Mouse (Mus musculus) spleen, adult 2 months (tissue): ENCODE results near the gene Nol10. TPM values are rescaled to one million over a fixed set of nuclear protein-coding genes. Genes with fewer than 3 reads are reported as not detected.
A peak's percentile ranks its signal among the peaks of the same experiment; 100 is the strongest.

Experiments used
- DNase-seq, 2 experiments: peaks; one replicate each; pipeline versions ENCODE4 v3.0.0 to v3.0.0-alpha.2; 2012 to 2021; ENCODE audit warnings: low spot score in 2 of 2, low read depth in 1 of 2
- H3K27ac ChIP-seq: fragments of 200-500 bp; 2 replicates; pipeline ENCODE4 v1.5.1; 2012; ENCODE audit warnings: low read length, inconsistent platforms; ENCODE audit not compliant: insufficient read depth
- H3K27me3 ChIP-seq: fragments of 200-500 bp; 2 replicates; pipeline ENCODE4 v1.6.1; 2012; ENCODE audit warnings: mild to moderate bottlenecking, moderate library complexity, low read length, inconsistent platforms; ENCODE audit not compliant: control insufficient read depth, insufficient read depth
- H3K36me3 ChIP-seq: fragments of 200-500 bp; 2 replicates; pipeline ENCODE4 v1.6.1; 2012; ENCODE audit warnings: mild to moderate bottlenecking, low read length, inconsistent platforms; ENCODE audit not compliant: control insufficient read depth, insufficient read depth
- H3K4me1 ChIP-seq: fragments of 200-500 bp; 2 replicates; pipeline ENCODE4 v1.6.1; 2011; ENCODE audit warnings: inconsistent platforms; ENCODE audit not compliant: control insufficient read depth, insufficient read depth, insufficient read length
- H3K4me3 ChIP-seq: fragments of 200-500 bp; 2 replicates; pipeline ENCODE4 v1.5.1; 2011; ENCODE audit warnings: mild to moderate bottlenecking, inconsistent platforms; ENCODE audit not compliant: insufficient read depth, insufficient read length; ENCODE audit errors: extremely low read depth
- CTCF ChIP-seq: fragments of 200-500 bp; IDR thresholded peaks from 2 replicates; pipeline ENCODE4 v1.5.1; 2011; ENCODE audit warnings: mild to moderate bottlenecking, inconsistent platforms; ENCODE audit not compliant: insufficient read depth, insufficient read length, insufficient replicate concordance; ENCODE audit errors: extremely low read depth
- POLR2A ChIP-seq: fragments of 200-500 bp; IDR thresholded peaks from 2 replicates; pipeline ENCODE4 v1.6.1; 2011; ENCODE audit warnings: low read depth, low read length, inconsistent platforms
- WGBS: fragments of 180-500 bp; shearing (Covaris S2); methylation state at CpG from one replicate; pipeline ENCODE4 v1.1.7; 2018; 5-methylcytosine and 5-hydroxymethylcytosine counted together
- polyA plus RNA-seq: library from polyadenylated mRNA; depleted of rRNA; stranded (reverse); fragments of >200 nt; gene quantifications from 2 replicates; pipeline ENCODE4 v1.2.3, GENCODE M21; 2012; rRNA removed

Gene Nol10
- polyA plus RNA-seq, 1 experiment = 3.2 TPM

DNA sequence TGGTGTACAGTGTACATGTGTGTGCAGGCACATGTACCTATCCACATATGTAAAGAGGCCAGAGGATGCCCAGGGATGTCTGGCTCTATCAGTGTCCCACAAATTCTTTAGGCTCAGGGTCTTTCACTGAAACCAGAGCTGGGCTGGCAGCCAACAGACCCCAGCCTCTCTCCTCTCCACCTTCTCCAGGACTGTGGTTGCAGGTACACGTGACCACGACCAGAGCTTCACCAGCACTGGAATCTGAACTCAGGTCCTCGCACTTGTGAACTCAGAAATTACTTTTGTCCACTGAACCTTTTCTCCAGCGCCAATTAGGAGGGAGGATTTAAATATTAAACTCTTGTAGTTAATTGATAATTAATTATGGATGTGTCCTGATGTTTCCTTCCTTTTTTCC is 126.9 kb downstream of the Nol10 start:
- H3K36me3 ChIP-seq = no peaks in the 10 kb centered on the region
- WGBS = 88% methylated on average over 4 of the region's 4 CpGs
- DNase-seq = no peak
- TF ChIP-seq CTCF (no peak), POLR2A (no peak)
- H3K4me3 ChIP-seq = no peak overlapping the region
- no peak overlapping the region for H3K27ac ChIP-seq
- no peaks in the 10 kb centered on the region for H3K4me1 ChIP-seq
- H3K27me3 ChIP-seq = no peaks in the 10 kb centered on the region

DNA sequence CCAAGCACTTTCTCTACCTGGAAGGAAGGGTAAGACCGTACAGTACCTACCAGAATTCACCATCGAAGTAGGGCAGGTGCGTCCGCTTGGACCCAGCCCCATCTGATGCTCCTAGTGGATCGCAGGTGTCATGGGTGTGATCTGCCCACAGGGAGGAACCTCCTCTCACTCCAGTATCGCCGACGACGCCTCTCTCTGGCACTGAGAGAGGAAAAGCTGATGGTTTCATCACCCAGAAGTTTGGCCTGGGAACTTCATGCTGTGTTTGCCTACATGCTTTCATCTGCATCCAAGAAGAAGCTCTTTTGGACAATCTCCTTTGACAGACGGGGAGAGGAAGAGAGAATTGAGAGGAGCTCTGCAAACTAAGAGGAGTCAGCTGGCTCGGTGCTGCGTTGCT is 129.9 kb downstream of the Nol10 start:
- Histone ChIP-seq H3K4me1 (no peaks in the 10 kb centered on the region), H3K27ac (no peak overlapping the region), H3K27me3 (no peaks in the 10 kb centered on the region), H3K36me3 (no peaks in the 10 kb centered on the region), H3K4me3 (no peak overlapping the region)
- peak in 1 of 2 experiments; percentile 1 for DNase-seq
- 94% methylated on average over 12 of the region's 12 CpGs for WGBS
- TF ChIP-seq CTCF = no peak
- TF ChIP-seq POLR2A = no peak

DNA sequence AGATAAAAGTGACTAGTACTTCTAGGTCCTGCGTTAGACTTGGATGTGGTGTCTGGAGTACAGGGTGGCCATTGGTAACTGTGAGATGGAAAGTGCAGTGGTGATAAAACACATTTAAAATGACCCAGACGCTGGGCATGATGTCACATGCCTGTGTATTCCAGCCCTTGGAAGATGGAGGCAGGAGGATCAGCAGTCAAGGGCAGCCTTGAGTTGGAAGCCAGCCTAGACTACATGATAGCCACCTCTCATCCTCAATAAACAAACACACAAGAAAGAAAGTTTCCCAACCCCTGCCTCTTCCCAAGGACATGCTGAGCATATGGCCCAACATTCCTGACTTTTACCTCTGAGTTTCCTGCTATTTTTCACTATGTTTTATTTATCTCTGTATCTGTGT is 130.6 kb downstream of the Nol10 start:
- H3K27ac ChIP-seq = no peak overlapping the region
- TF ChIP-seq POLR2A (no peak), CTCF (no peak)
- 97% methylated on average over 2 of the region's 2 CpGs for WGBS
- no peaks in the 10 kb centered on the region for H3K36me3 ChIP-seq
- no peak overlapping the region for H3K4me3 ChIP-seq
- H3K27me3 ChIP-seq = no peaks in the 10 kb centered on the region
- DNase-seq = no peak
- no peaks in the 10 kb centered on the region for H3K4me1 ChIP-seq

Other genes with a start within 250 kb of the Nol10 start
- gene Kcnf1, start 171.6 kb upstream of the Nol10 start, polyA plus RNA-seq = 0.28 and 0.77 TPM in 2 replicates
- gene Pdia6, start 81.9 kb upstream of the Nol10 start, polyA plus RNA-seq = 28.1 and 32.6 TPM in 2 replicates
- gene Atp6v1c2, start 19.1 kb upstream of the Nol10 start, polyA plus RNA-seq = not detected in 2 replicates
- 80.9 and 90.6 TPM in 2 replicates for gene Odc1, start 196.3 kb downstream of the Nol10 start, polyA plus RNA-seq